Mouse (Mus musculus) brain, embryonic 14.5 days (tissue): ENCODE results near the gene Stard7. TPM values are rescaled to one million over a fixed set of nuclear protein-coding genes. Genes with fewer than 3 reads are reported as not detected.

Source experiments
- DNase-seq: peaks from one replicate; pipeline ENCODE4 v3.0.0-alpha.2; 2011; ENCODE audit warnings: low read depth
- CTCF ChIP-seq: fragments of 200-500 bp; IDR thresholded peaks from 2 replicates; pipeline ENCODE4 v1.5.1; 2012; ENCODE audit warnings: inconsistent platforms, mild to moderate bottlenecking, moderate library complexity, borderline replicate concordance; ENCODE audit not compliant: insufficient read depth, insufficient read length; ENCODE audit errors: extremely low read depth
- POLR2A ChIP-seq: fragments of 200-500 bp; IDR thresholded peaks from 2 replicates; pipeline ENCODE4 v1.6.1; 2012; ENCODE audit warnings: mild to moderate bottlenecking, inconsistent platforms, borderline replicate concordance; ENCODE audit not compliant: poor library complexity, insufficient read depth, insufficient read length, severe bottlenecking; ENCODE audit errors: extremely low read depth
- polyA plus RNA-seq: library from polyadenylated mRNA; depleted of rRNA; stranded (reverse); fragments of >200 nt; gene quantifications from 2 replicates; pipeline ENCODE4 v1.2.3, GENCODE M21; 2012; rRNA removed

The Stard7 gene
- 89.3 and 91.9 TPM in 2 replicates for polyA plus RNA-seq

- DNase-seq, result peak; percentile 99
- no peak for TF ChIP-seq CTCF
- peak; percentile 88; the same call in 1 of the 2 replicates for TF ChIP-seq POLR2A
These were observed at the start of gene Stard7 for GRCm38 (mm10) chr2:127269491-127270299. Stard7 (plus strand) TSS chr2:127270218.

DNA sequence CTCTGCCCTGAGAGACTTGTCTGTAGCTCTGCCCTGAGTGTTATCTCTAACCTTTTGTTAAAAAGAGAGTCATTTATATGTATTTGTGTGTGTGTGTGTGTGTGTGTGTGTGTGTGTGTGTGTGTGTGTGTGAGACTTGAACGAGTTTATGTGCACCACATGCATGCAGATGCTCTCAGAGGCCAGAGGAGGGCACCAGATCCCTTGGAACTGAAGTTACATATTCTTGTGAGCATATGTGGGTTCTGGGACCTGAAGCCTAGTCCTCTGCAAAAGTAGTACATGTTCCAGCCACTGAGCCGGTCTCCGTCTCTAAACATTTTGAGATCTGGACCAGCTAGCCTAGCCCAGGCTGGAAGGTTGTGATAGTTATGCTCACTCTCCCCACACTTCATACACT is 44.8 kb upstream of the Stard7 start:
- DNase-seq, result no peak
- TF ChIP-seq POLR2A, result no peak
- no peak for TF ChIP-seq CTCF

DNA sequence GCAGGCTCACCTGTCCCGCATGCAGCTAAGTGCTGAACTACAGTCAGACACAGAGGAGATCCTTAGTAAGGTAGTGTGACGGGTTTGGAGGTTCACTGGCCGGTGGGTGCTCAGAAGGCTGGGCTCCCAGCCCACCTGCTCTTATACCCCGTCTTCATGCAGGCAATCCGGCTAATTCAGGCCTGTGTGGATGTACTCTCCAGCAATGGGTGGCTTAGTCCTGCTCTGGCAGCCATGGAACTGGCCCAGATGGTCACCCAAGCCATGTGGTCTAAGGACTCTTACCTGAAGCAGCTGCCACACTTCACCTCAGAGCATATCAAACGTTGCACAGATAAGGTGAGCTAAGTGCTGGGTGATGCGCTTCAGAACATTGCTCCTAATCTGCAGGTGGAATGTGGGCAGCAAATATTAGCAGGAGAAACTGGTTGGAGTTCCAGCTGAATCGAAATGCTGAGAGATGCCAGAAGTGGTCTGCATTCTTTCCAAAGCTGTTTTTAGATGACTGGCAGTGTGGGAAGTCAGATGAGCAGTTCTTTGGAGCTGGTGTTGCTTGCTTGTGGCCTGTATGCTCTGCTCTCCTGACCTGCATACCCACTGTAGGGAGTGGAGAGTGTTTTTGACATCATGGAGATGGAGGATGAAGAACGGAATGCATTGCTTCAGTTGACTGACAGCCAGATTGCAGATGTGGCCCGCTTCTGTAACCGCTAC is 32.0 kb upstream of the Stard7 start:
- no peak for DNase-seq

DNA sequence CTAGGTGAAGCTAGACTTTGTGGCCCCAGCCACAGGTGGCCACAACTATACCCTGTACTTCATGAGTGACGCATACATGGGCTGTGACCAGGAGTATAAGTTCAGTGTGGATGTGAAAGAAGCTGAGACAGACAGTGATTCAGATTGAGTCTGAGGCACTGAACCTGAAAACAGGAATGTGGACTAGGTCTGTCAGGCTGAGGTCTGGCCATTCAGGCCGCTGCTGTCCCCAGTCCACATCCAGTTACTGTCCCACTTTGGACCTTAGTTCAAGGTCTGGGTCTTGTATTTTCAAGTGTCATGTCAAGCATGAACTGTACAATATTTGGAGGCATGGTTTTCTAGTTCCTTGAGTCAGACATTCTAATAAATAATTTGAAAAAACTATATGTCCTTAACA is 30.0 kb upstream of the Stard7 start:
- TF ChIP-seq POLR2A, result no peak
- TF ChIP-seq CTCF, result no peak
- DNase-seq, result no peak

More for the DNA sequence above, 32.0 kb upstream of the Stard7 start:
- TF ChIP-seq POLR2A, result no peak
- no peak for TF ChIP-seq CTCF

- TF ChIP-seq CTCF (no peak), POLR2A (peak; percentile 34; the same call in 1 of the 2 replicates)
- peak; percentile 100 for DNase-seq
These were observed 22.3 kb upstream of the Stard7 start, which contains the start of the genes Ciao1 and Tmem127 for GRCm38 (mm10) chr2:127247592-127248333. Ciao1 (minus strand) TSS chr2:127247816. Tmem127 (plus strand) TSS chr2:127247908.

GRCm38 (mm10) chr2:127248334-127249004 is 21.5 kb upstream of the Stard7 start:
- peak; percentile 48; the same call in 1 of the 2 replicates for TF ChIP-seq CTCF
- no peak for TF ChIP-seq POLR2A
- peak; percentile 70 for DNase-seq

GRCm38 (mm10) chr2:127250291-127251008 is 19.6 kb upstream of the Stard7 start:
- TF ChIP-seq CTCF, result no peak
- TF ChIP-seq POLR2A, result no peak

GRCm38 (mm10) chr2:127251457-127251856 is 18.6 kb upstream of the Stard7 start:
- TF ChIP-seq CTCF (no peak), POLR2A (no peak)
- DNase-seq, result no peak

More at GRCm38 (mm10) chr2:127250291-127251008, 19.6 kb upstream of the Stard7 start:
- no peak for DNase-seq

DNA sequence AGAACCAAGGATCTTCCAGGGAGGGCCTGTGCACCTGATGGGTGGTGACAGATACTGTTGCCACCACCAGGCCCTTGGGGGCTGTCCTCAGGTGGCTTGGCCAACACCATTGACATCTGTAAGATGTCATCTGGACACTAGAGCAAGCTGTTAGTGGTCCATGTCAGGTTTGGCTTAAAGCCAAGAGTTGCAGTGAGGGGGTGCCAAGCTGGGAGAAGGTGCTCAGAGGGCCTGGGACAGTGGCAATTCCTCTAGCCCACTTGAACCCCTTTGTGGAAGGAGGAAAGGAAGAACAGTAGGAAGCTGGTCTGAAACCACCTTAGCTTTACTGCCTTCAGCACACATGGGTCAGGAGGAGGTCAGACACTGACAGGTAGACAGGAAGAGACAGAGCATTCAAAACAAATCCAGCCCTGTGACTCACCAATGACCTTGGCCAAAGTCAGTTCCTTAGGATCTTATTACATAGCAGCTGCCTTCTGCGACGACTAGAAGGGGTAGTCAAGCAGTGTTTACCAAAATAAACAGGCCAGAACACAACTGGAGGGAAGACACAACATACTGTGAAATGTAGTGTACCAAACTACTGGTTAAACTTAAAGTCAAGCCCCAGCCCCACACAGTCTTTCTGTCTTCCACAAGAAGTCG is 18.0 kb upstream of the Stard7 start:
- TF ChIP-seq CTCF (no peak), POLR2A (no peak)
- DNase-seq, result no peak
